Mouse (Mus musculus): ENCODE measurements around the gene Dcun1d2.
A peak's percentile ranks its signal among the peaks of the same experiment; 100 is the strongest.

Gene Dcun1d2

DNA sequence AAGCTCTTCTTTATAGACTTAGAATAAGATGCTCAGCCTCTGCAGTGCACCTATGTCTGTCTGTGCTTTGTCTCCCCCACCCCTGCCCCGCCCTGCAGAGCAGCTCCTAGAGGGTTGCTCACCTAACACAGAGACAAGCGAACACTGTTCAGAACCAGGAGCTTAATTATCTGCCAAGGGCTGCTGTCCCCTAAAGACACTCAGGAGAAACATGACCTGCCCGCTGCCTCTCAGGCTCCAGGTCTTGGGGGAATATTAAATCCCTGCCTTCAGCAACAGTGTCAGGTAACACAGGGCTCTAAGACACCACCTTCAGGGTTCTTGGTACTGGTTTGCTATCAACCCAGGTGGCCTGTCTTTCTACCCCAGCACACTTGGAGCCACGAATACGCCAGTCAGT, 34.5 kb downstream of the Dcun1d2 start:
- DNase-seq = no peak

DNA sequence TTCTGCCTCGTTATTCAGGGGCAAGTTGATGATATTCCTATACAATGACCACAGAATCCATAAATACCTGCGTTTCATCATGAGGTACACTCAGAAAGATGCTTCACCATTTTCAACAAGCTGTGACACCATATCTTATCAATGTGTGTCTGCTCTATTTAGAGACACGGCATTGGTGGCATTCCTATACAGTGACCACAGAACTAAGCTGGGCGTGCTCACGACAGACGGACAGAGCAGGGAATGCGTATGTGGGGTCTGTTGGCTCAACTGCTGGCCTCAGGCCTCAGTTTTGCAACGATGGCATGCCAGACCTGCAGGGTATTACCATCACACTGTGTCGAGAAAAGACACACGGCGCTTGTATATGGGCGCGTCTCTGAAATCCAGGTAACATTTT, 35.1 kb downstream of the Dcun1d2 start:
- no peak for DNase-seq

GRCm38 (mm10) chr8:13244343-13244880, 43.5 kb downstream of the Dcun1d2 start:
- no peak for DNase-seq

- DNase-seq = no peak
These were observed 44.7 kb downstream of the Dcun1d2 start for GRCm38 (mm10) chr8:13242985-13243870.

- no peak for DNase-seq
These were observed 47.2 kb downstream of the Dcun1d2 start for GRCm38 (mm10) chr8:13240691-13241090.

GRCm38 (mm10) chr8:13240055-13240454, 47.9 kb downstream of the Dcun1d2 start:
- DNase-seq = no peak

DNA sequence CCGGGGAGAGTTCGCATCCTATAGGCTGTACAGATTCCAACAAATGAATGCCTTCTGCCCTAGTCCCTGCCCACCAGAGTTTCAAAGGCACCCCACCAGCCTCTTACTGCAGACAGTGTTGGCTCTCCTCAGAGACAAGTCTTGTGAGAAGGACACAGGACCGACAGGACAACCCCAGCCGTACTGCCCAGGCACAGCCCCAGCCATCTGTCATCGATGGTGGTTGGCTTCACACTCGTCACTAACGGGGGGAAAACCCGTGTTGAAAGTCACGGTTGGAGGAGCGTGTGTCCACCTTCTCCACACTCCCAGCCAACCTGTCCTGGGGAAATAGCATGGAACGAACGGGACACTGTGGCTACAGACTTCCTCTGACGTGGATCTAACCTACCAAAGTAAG, 53.1 kb downstream of the Dcun1d2 start:
- DNase-seq = no peak

GRCm38 (mm10) chr8:13230471-13230870, 57.5 kb downstream of the Dcun1d2 start:
- no peak for DNase-seq

- no peak for DNase-seq
These were observed 58.1 kb downstream of the Dcun1d2 start for GRCm38 (mm10) chr8:13229802-13230201.

- DNase-seq = no peak
These were observed 58.9 kb downstream of the Dcun1d2 start for GRCm38 (mm10) chr8:13228923-13229610.

DNA sequence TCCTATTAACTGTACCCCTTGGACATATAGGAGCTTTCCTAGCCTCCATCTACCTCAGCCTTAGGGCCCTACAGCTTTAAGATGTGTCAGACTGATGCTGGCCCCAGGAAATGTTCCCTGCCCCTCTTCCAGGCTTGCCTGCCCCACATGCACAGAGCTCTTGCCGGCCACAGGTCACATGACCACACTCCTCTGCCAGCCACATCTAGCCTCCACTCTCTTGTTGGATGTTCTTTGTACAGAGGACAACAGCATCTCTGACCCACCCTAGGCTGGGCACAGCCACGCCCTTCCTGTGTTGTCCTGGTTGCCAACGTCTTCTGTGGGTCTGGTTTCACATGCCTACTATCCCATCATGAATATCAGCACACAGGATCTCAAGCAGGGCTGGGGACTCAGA, 60.7 kb downstream of the Dcun1d2 start:
- no peak for DNase-seq

- DNase-seq = no peak
These were observed 61.6 kb downstream of the Dcun1d2 start for GRCm38 (mm10) chr8:13226288-13226687.

DNA sequence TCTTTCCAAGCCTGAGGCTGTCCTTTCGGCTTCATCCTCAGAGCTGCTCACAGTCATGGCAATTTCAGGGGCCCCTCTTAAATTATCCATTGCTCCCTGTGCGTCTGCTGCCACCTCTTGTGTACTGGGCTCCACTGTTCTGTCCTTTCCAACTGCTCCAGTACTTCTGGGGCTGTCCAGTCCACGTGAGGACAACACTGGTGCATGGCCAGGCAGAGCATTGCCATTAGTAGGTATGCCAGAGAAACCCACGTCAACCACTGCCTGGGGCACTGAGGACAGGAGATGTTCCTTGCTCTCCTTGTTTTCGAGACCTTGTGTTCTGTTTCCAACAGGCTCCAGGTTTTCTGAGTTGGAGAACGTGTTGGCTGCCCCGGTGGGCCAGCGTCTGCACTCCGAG, 63.5 kb downstream of the Dcun1d2 start:
- DNase-seq = no peak

DNA sequence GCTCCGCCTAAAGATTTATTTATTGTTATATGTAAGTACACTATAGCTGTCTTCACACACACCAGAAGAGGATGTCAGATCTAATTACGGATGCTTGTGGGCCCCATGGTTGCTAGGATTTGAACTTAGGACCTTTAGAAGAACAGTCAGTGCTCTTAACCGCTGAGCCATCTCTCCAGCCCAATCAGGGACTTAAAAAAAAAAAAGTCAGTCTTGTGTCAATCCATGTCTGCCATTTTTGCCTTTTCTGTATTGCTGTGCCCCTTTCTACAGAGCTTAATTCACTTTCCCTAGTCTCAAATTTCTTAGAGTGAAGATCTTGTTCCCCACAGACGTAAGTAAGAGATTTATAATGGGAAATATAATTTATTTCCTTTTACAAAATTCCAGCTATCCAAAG, 69.5 kb downstream of the Dcun1d2 start:
- DNase-seq = no peak

- no peak for DNase-seq
These were observed 69.9 kb downstream of the Dcun1d2 start for GRCm38 (mm10) chr8:13217986-13218385.

- DNase-seq = no peak
These were observed 70.8 kb downstream of the Dcun1d2 start for GRCm38 (mm10) chr8:13217093-13217492.

- no peak for DNase-seq
These were observed 71.5 kb downstream of the Dcun1d2 start for GRCm38 (mm10) chr8:13216386-13216785.

DNA sequence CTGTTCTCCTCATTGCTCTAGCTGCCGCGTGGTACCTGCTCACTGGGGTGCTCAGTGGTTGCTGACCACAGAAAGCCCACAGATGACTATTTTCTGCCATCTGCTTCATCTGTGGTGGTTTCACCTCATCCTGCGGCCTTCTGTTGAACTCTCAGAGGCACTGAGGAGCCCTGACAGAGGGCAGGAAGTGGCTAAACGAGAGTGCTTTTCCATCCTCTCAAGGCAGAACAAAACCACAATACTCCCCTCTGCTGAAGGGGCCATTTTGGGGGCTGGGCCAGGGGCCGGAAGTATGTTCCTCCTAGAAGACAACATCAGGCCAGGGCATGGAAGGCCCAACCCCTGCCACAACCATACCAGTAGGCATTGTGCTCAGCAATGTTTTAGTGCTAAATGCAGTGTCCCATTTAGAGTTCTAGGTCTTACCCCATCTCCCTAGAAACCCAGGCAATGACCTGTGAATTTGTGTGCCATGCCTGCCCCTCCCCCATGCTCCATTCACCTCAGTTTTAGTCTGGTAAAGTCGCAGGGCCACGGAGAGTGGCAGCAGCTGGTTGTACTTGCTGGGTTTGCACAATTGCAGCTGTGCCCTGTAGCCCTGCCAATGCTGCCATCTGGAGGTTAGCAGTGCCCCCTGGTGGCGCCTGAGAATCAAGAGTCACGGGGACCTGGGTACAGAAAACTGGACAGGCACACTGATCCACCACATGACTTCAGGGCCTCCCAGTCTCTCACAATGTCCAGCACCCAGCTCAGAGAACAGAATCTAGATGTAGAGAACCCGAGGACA, 74.3 kb downstream of the Dcun1d2 start:
- DNase-seq = peak; percentile 92 to 94

DNA sequence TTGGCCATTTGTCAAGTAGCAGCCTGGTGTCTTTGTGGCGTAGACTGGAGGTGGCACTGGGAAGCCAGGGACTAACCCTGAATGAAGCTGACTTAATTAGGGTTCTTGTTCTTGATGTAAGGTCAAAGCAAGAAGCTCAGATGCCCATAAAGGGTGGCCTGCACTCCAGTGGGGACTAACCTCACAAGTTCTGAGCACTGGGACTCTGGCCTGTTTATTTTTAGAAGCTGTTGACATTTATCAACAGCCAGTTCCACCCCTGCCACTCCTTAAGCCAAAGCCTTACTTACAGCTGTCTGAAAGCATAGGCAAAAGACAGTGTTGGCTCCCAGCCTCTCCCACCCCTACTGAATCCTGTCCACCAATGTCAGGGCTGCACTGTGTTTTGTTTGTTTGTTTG, 78.2 kb downstream of the Dcun1d2 start:
- DNase-seq = peak; percentile 26 to 41

GRCm38 (mm10) chr8:13208627-13209355, 79.1 kb downstream of the Dcun1d2 start:
- peak in 1 of 2 experiments; percentile 30 for DNase-seq

DNA sequence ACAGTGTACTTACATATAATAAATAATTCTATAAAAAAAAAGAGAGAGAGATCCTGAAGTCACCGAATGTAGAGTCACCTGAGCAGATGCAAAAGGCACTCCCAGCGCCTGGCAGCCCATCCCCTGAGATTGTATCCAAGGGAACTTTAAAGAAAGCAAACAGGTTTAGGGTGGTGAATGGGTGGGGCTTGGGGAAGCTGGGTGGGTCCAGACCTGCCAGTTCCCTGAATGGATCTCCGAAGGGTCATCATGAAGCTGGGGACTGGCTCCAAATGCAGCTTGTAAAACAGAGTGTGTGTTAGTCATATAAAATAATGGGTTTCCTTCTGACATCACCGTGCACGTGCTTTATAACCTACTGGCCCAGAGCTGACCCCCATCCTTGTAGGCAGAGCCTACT, 81.6 kb downstream of the Dcun1d2 start:
- no peak for DNase-seq
